Mouse (Mus musculus): ENCODE measurements at regions not wholly inside any gene's neighbourhood (a gene's known extent, or its start where the extent isn't known, plus 50 kb on each side); places are given as distances from the start of the nearest gene placed in this dataset.

- 53% methylated on average over 2 of the region's 2 CpGs for WGBS
- no peak overlapping the region for H3K4me2 ChIP-seq
Observed at GRCm38 (mm10) chr1:115417645-115418044, 266.9 kb upstream of the Cntnap5a start.

GRCm38 (mm10) chr1:115422491-115422890, 262.1 kb upstream of the Cntnap5a start:
- 37% methylated on average over 1 of the region's 1 CpGs for WGBS

More at GRCm38 (mm10) chr1:115417645-115418044, 266.9 kb upstream of the Cntnap5a start:
- H3K4me3 ChIP-seq = no peak overlapping the region
- H3K27ac ChIP-seq (replicated peaks) = no peak overlapping the region
- ATAC-seq (ENCODE audit: low FRiP score, low read depth) = no peak
- H3K36me3 ChIP-seq = no peaks in the 10 kb centered on the region
- H3K9me3 ChIP-seq = no peaks in the 10 kb centered on the region
- no peak overlapping the region for H3K9ac ChIP-seq
- H3K4me1 ChIP-seq (replicated peaks) = no peaks in the 10 kb centered on the region
- H3K27me3 ChIP-seq = no peaks in the 10 kb centered on the region

GRCm38 (mm10) chr1:115422949-115423348, 261.6 kb upstream of the Cntnap5a start:
- Histone ChIP-seq H3K9ac (no peak overlapping the region), H3K4me1 (replicated peaks) (no peaks in the 10 kb centered on the region), H3K4me3 (no peak overlapping the region), H3K9me3 (no peaks in the 10 kb centered on the region), H3K36me3 (no peaks in the 10 kb centered on the region), H3K27ac (replicated peaks) (no peak overlapping the region), H3K27me3 (no peaks in the 10 kb centered on the region), H3K4me2 (no peak overlapping the region)
- ATAC-seq (ENCODE audit: low FRiP score, low read depth) = no peak

More at GRCm38 (mm10) chr1:115422491-115422890, 262.1 kb upstream of the Cntnap5a start:
- no peaks in the 10 kb centered on the region for H3K27me3 ChIP-seq
- H3K4me2 ChIP-seq = no peak overlapping the region
- no peak overlapping the region for H3K27ac ChIP-seq (replicated peaks)
- no peaks in the 10 kb centered on the region for H3K9me3 ChIP-seq
- 0 out of 2 replicates have a peak, but pooled peaks have one; percentile 34 for ATAC-seq (ENCODE audit: low FRiP score, low read depth)
- no peaks in the 10 kb centered on the region for H3K36me3 ChIP-seq
- H3K4me3 ChIP-seq = no peak overlapping the region
- no peak overlapping the region for H3K9ac ChIP-seq
- no peaks in the 10 kb centered on the region for H3K4me1 ChIP-seq (replicated peaks)

All from hindbrain, embryonic 15.5 days (tissue).